In genomic region chr15:24827259-24827658, GRCm38 (mm10) we compare ENCODE assay signal across 14 mouse cellular contexts.
"Had no signal": no experiment of that assay in that cellular context is flagged by ENCODE, and none has a peak within 500 bp of the region (broad histone marks: within the 10 kb centered on the region; RNA-seq: fewer than 3 reads in every experiment).

No protein-coding gene starts in this region.

- DNase-seq: retina, postnatal 1 day; right cerebral cortex, postnatal 14 days; right cerebral cortex, postnatal 25 days; right cerebral cortex, postnatal 4 days; thymus, adult 18-20 months; thymus, adult 2 months; thymus, postnatal 14 days; thymus, postnatal 25 days; thymus, postnatal 36 days; thymus, postnatal 4 days had no signal

- H3K9ac ChIP-seq: neural tube, embryonic 12.5 days; stomach, embryonic 15.5 days had no signal

- H3K4me1 ChIP-seq: neural tube, embryonic 12.5 days; stomach, embryonic 15.5 days had no signal

- H3K4me2 ChIP-seq: neural tube, embryonic 12.5 days; stomach, embryonic 15.5 days had no signal

- H3K36me3 ChIP-seq: neural tube, embryonic 12.5 days; stomach, embryonic 15.5 days had no signal

- H3K9me3 ChIP-seq: neural tube, embryonic 12.5 days; stomach, embryonic 15.5 days had no signal

- H3K4me3 ChIP-seq: myocyte; neural tube, embryonic 12.5 days; stomach, embryonic 15.5 days had no signal

- H3K27ac ChIP-seq: neural tube, embryonic 12.5 days; stomach, embryonic 15.5 days; stomach, postnatal 0 days had no signal

- H3K27me3 ChIP-seq: neural tube, embryonic 12.5 days; stomach, embryonic 15.5 days had no signal
